Mouse (Mus musculus) kidney, postnatal 0 days (tissue): ENCODE results near the gene Rasgrf2. TPM values are rescaled to one million over a fixed set of nuclear protein-coding genes. Genes with fewer than 3 reads are reported as not detected.
A peak's percentile ranks its signal among the peaks of the same experiment; 100 is the strongest.

Experiments
- ATAC-seq: fragments of 200-750 bp; cut with Nextera tagmentation; replicated peaks from 2 replicates; pipeline ENCODE4 v1.8.0; 2017; ENCODE audit warnings: low read depth, moderate number of reproducible peaks, moderate TSS enrichment, moderate library complexity; ENCODE audit not compliant: low FRiP score
- DNase-seq: peaks from one replicate; pipeline ENCODE4 v3.0.0-alpha.2; 2016; ENCODE audit warnings: low spot score
- H3K27ac ChIP-seq: fragments of 300-500 bp; sonication (generic); 2 replicates; pipeline ENCODE4 v1.5.1; 2014; ENCODE audit warnings: mild to moderate bottlenecking
- H3K27me3 ChIP-seq: fragments of 300-500 bp; sonication (generic); 2 replicates; pipeline ENCODE4 v1.6.1; 2014; ENCODE audit warnings: low read length, mixed read lengths; ENCODE audit not compliant: insufficient read depth
- H3K36me3 ChIP-seq: fragments of 300-500 bp; sonication (generic); 2 replicates; pipeline ENCODE4 v1.6.1; 2014; ENCODE audit warnings: low read length, mixed read lengths; ENCODE audit not compliant: insufficient read depth
- H3K4me1 ChIP-seq: fragments of 300-500 bp; sonication (generic); replicated peaks from 2 replicates; pipeline ENCODE4 v1.6.1; 2014; ENCODE audit warnings: antibody characterized with exemption, low read length, mixed read lengths; ENCODE audit not compliant: insufficient read depth
- H3K4me2 ChIP-seq: fragments of 300-500 bp; sonication (generic); 2 replicates; pipeline ENCODE4 v1.6.1; 2014; ENCODE audit warnings: mild to moderate bottlenecking, low read length, moderate library complexity, mixed read lengths
- H3K4me3 ChIP-seq: fragments of 300-500 bp; sonication (generic); replicated peaks from 2 replicates; pipeline ENCODE4 v1.5.1; 2014; ENCODE audit warnings: low read depth, low read length
- H3K9ac ChIP-seq: fragments of 300-500 bp; sonication (generic); 2 replicates; pipeline ENCODE4 v1.6.1; 2014; ENCODE audit warnings: low read depth, low read length
- H3K9me3 ChIP-seq: fragments of 300-500 bp; sonication (generic); replicated peaks from 2 replicates; pipeline ENCODE4 v1.6.1; 2016; ENCODE audit warnings: low read length, inconsistent platforms, mixed read lengths
- CTCF ChIP-seq: IDR thresholded peaks from 2 replicates; pipeline ENCODE4 v1.5.1; 2016; ENCODE audit warnings: antibody characterized with exemption, low read depth, mild to moderate bottlenecking, moderate library complexity
- WGBS: fragments of 180-500 bp; shearing (Covaris S2); extraction: QIAGEN DNeasy Blood & Tissue Kit; methylation state at CpG from one replicate; pipeline ENCODE4 v1.1.7; 2014; 5-methylcytosine and 5-hydroxymethylcytosine counted together
- polyA plus RNA-seq: library from polyadenylated mRNA; unstranded; fragments of >200 nt; fragmentation: Nextera tagmentation; extraction: Ambion mirVana; gene quantifications from 2 replicates; pipeline ENCODE4 v1.2.1, GENCODE M21; 2015

The Rasgrf2 gene
- polyA plus RNA-seq, 1 experiment from 2014 or later, result 0.82 TPM

DNA sequence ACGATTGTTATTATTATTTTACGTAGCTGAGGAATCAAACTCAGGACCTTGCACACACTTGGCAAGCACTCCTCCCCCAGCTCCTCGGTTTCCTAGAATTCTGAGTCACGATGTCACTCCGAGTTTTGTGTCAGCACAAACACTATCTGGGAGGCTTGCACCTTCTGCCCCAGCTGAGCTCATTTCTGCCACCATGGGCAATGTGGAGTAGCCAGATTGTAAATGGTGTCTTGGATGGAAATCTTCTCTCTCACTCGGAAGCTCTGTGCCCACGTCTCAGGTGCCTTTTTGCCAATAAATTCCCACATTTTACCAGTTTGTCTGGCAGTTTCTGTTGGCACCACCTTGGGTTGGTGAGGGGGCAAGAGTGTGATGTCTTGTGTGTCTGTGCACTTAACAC lies 143.1 kb downstream of the Rasgrf2 start:
- H3K27me3 ChIP-seq, result no peaks in the 10 kb centered on the region
- no peak overlapping the region for H3K4me2 ChIP-seq
- DNase-seq, result no peak
- TF ChIP-seq CTCF, result no peak
- H3K9me3 ChIP-seq, result no peaks in the 10 kb centered on the region
- H3K9ac ChIP-seq, result no peak overlapping the region
- H3K27ac ChIP-seq, result no peak overlapping the region
- H3K4me1 ChIP-seq, result no peaks in the 10 kb centered on the region
- no peak for ATAC-seq
- H3K4me3 ChIP-seq, result no peak overlapping the region
- 75% methylated on average over 7 of the region's 7 CpGs for WGBS
- no peaks in the 10 kb centered on the region for H3K36me3 ChIP-seq

DNA sequence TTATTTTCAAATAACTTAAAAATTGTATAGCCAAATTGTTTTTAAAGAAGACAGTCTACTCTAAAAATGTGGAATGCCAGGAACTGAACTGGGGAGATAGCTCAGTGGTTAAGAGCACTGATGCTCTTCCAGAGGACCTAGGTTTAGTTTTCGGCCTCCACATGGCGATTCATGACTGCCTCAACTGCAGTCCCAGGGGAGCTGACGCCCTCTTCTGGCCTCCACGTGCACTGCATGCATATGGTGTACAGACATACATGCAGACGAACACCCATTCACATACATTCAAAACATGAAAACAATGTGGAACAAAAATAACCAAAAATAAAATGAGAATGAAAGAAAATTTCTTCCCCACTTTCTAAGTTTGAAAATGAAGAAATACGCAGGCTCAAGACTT lies 144.5 kb downstream of the Rasgrf2 start:
- Histone ChIP-seq H3K27me3 (no peaks in the 10 kb centered on the region), H3K36me3 (no peaks in the 10 kb centered on the region), H3K9ac (no peak overlapping the region), H3K4me3 (no peak overlapping the region), H3K4me2 (no peak overlapping the region), H3K9me3 (no peaks in the 10 kb centered on the region), H3K4me1 (no peaks in the 10 kb centered on the region), H3K27ac (no peak overlapping the region)
- 86% methylated on average over 6 of the region's 6 CpGs for WGBS
- no peak for TF ChIP-seq CTCF
- ATAC-seq (no peak), DNase-seq (no peak)

DNA sequence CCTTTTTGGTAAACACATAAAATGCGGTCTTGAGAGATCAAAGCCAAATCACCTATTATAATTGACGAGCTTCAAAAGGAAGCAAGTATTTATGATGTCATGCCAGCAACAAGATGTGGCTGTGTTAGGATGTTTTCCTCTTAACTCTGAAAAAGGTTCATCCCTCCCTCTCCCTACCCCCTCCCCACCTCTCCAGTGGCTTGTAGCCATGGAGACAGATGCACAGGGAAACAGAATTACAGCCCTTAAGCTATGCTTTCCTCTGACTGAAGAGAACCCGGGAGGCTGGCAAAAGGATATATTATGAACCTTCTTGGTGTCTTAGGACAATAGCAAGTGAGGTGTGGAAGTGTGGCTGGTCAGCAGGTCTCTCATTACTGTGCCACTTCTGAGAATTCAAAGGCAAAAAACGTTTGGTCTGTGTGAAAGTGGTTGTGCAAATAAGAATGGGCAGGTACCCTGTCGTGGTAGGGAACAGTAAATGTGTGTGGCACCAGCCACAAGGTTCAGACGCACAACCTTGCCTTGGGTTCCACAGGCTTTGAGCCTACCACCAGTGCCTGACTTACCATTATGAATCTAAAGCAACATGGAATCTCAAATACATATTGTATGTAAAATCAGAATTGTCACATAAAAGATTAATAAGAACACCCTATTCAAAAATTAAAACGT lies 145.4 kb downstream of the Rasgrf2 start:
- TF ChIP-seq CTCF, result no peak
- Histone ChIP-seq H3K9ac (no peak overlapping the region), H3K27me3 (no peaks in the 10 kb centered on the region), H3K4me3 (no peak overlapping the region), H3K4me1 (no peaks in the 10 kb centered on the region), H3K9me3 (no peaks in the 10 kb centered on the region), H3K36me3 (no peaks in the 10 kb centered on the region), H3K27ac (no peak overlapping the region), H3K4me2 (no peak overlapping the region)
- ATAC-seq, result no peak
- WGBS, result 38% methylated on average over 7 of the region's 7 CpGs
- DNase-seq, result no peak

DNA sequence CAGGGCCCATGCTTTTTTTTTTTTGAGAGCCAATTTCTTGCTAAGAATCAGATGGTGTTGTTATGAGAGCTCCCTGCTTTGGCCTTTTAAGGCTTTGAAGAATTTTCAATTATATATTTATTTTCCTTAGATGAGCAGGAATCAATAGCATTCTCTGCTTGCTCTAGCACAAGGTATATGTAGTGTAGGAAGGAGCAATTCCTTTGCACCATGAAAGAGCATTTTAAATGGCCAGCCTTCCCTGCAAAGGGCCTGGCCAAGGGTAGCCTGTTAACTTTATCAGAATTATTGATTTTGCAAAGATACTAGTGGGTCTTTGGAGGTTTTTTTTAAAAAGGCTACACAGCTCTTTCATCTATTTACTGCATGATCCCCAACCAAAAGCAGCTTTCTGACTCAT lies 146.4 kb downstream of the Rasgrf2 start:
- no peaks in the 10 kb centered on the region for H3K27me3 ChIP-seq
- no peak overlapping the region for H3K27ac ChIP-seq
- no peak for TF ChIP-seq CTCF
- no peaks in the 10 kb centered on the region for H3K9me3 ChIP-seq
- H3K36me3 ChIP-seq, result no peaks in the 10 kb centered on the region
- ATAC-seq (no peak), DNase-seq (no peak)
- no peak overlapping the region for H3K9ac ChIP-seq
- no peak overlapping the region for H3K4me3 ChIP-seq
- no peaks in the 10 kb centered on the region for H3K4me1 ChIP-seq
- no peak overlapping the region for H3K4me2 ChIP-seq

- no peaks in the 10 kb centered on the region for H3K27me3 ChIP-seq
- ATAC-seq (no peak), DNase-seq (no peak)
- WGBS, result 67% methylated on average over 3 of the region's 3 CpGs
- H3K4me1 ChIP-seq, result no peaks in the 10 kb centered on the region
- H3K4me2 ChIP-seq, result no peak overlapping the region
- no peak overlapping the region for H3K4me3 ChIP-seq
- no peaks in the 10 kb centered on the region for H3K36me3 ChIP-seq
- TF ChIP-seq CTCF, result no peak
- no peak overlapping the region for H3K9ac ChIP-seq
- H3K9me3 ChIP-seq, result no peaks in the 10 kb centered on the region
- H3K27ac ChIP-seq, result no peak overlapping the region
These were observed 149.4 kb downstream of the Rasgrf2 start for GRCm38 (mm10) chr13:91982080-91982479.

- Histone ChIP-seq H3K36me3 (no peaks in the 10 kb centered on the region), H3K4me1 (no peaks in the 10 kb centered on the region), H3K27ac (no peak overlapping the region), H3K4me3 (no peak overlapping the region), H3K9ac (no peak overlapping the region), H3K4me2 (no peak overlapping the region), H3K9me3 (no peaks in the 10 kb centered on the region), H3K27me3 (no peaks in the 10 kb centered on the region)
- 100% methylated on average over 1 of the region's 1 CpGs for WGBS
- ATAC-seq, result no peak
- no peak for DNase-seq
- no peak for TF ChIP-seq CTCF
These were observed 150.0 kb downstream of the Rasgrf2 start for GRCm38 (mm10) chr13:91981414-91981813.

DNA sequence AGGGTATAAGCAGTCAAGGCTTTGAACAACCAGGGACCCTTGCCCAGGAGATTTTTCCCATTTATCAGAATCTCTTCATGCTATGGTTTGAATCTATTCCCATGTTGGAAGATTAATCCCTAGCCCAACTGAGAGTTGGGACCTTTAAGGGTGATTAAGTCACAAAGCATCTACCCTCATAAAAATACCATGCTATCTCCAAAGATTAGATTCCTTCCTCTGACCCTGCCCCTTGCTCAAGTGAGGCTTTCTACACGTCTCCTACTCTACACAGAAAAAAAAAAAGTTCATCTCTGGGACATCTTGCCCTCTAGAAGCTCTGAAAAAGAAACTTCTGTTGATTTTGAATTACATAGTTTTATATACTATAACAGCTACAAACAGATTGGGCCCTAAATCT lies 154.5 kb downstream of the Rasgrf2 start:
- H3K27ac ChIP-seq, result no peak overlapping the region
- H3K9ac ChIP-seq, result no peak overlapping the region
- no peak for ATAC-seq
- no peaks in the 10 kb centered on the region for H3K9me3 ChIP-seq
- H3K27me3 ChIP-seq, result no peaks in the 10 kb centered on the region
- no peak for TF ChIP-seq CTCF
- no peak overlapping the region for H3K4me2 ChIP-seq
- DNase-seq, result peak; percentile 19
- no peak overlapping the region for H3K4me3 ChIP-seq
- no peaks in the 10 kb centered on the region for H3K36me3 ChIP-seq
- no peaks in the 10 kb centered on the region for H3K4me1 ChIP-seq
- 50% methylated on average over 1 of the region's 1 CpGs for whole genome bisulfite sequencing
